Mouse (Mus musculus) stomach, postnatal 0 days (tissue): ENCODE data around the gene Pde9a.

Experiments used
- CTCF ChIP-seq: IDR thresholded peaks from 2 replicates; pipeline ENCODE4 v1.5.1; 2016; ENCODE audit warnings: antibody characterized with exemption, low read depth, mild to moderate bottlenecking, moderate library complexity
- EP300 ChIP-seq: optimal IDR thresholded peaks from 2 replicates; pipeline ENCODE3; 2016; ENCODE audit warnings: antibody characterized with exemption

GRCm38 (mm10) chr17:31454056-31454455 is 68.0 kb downstream of the Pde9a start:
- TF ChIP-seq EP300 (no peak), CTCF (no peak)
